Mouse (Mus musculus): ENCODE measurements at regions not wholly inside any gene's neighbourhood (a gene's known extent, or its start where the extent isn't known, plus 50 kb on each side); places are given as distances from the start of the nearest gene placed in this dataset.

DNA sequence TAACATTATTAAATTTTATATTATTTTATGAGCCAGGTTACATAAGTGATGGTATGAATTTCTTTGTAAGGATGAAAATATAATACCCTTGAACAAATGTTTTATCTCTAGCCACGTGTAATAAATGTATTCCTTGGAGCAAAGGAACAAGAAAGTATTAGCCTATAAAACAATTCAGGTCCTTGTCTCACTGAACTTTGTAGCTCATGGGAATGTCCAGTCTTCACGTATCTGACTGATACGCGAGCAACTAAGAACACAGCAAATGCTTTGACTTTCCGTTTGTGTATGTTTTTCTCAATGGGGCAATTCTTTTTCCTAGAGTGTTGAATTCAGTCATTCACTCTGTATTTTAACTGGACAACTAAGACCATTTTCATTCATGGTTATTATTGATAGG, 216.9 kb upstream of the Mettl25 start:
- no peak for ATAC-seq (replicated peaks; ENCODE audit: low read depth, poor library complexity, severe bottlenecking)

DNA sequence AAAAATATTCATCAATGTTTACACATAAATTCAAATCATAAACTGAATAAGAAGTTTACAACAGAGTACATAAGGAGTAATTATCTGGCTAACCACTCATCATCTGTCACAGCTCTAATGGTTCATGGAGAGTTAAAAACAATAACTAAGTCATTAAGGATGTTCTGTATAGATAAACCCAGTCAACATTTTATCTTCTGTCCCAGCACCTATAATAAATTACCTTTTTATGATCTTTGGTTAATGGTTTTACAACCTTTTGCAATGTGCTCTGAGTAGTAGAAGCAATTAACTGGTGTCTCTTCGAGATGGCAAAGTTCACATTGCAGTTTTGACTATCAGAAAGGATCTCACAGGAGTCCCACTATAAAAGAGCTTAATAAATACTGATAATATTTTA, 197.3 kb upstream of the Mettl25 start:
- ATAC-seq (replicated peaks; ENCODE audit: low read depth, poor library complexity, severe bottlenecking) = no peak

DNA sequence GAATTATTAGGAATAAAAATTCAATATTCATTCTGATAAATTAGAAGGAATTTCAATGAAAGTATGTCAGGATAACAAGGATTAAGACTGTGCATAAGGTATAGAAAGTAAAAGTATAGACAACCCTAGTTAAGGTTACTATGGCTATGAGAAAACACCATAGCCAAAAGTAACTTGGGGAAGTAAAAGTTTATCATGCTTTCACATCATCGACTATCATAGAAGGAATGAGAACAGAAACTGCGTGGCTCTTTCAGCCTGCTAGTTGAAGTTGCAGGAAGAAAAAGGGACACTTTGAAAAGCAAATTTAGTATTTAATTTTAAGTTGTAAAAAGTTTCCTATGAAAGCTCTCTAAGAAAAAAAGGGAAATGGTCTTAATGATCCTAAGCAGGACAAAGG, 196.9 kb upstream of the Mettl25 start:
- 0 out of 2 replicates have a peak, but pooled peaks have one; percentile 45 for ATAC-seq (replicated peaks; ENCODE audit: low read depth, poor library complexity, severe bottlenecking)

DNA sequence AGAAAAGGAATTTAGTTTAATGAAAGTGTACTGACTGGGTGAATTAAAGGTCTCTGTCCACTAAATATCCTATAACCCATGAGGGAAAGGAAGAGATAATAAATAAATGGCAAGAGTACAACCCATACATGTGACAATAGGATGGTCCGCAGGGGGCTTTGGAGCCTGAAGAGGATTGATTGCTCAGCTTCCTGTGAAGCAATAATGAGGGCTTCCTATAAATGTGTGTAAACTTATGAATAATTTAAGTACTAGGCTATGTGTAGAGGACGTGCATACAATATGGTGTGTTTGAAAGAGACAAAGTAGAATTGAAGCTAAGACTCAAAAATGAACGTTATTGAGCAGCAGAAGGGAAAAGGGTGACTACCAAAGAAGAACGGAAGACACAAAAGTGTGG, 192.2 kb upstream of the Mettl25 start:
- no peak for ATAC-seq (replicated peaks; ENCODE audit: low read depth, poor library complexity, severe bottlenecking)

DNA sequence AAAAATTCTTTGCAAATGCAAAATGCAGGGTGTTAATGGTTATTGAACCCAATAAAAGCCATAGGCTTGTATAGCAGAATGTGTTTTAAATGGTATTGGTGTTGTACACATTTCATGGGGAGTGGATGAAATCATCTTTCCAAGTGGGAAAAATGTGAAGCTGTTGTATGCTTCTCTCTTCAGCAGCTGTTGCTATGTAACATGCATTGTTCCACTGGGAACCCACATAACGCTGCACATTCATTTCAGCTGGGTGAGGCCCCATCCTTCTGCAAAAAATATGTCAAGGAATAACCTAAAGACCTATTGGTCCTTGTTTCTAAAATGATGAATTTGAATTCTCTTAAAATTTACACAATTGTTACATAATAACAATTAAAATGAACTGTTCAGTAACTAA, 183.5 kb upstream of the Mettl25 start:
- no peak for ATAC-seq (replicated peaks; ENCODE audit: low read depth, poor library complexity, severe bottlenecking)

DNA sequence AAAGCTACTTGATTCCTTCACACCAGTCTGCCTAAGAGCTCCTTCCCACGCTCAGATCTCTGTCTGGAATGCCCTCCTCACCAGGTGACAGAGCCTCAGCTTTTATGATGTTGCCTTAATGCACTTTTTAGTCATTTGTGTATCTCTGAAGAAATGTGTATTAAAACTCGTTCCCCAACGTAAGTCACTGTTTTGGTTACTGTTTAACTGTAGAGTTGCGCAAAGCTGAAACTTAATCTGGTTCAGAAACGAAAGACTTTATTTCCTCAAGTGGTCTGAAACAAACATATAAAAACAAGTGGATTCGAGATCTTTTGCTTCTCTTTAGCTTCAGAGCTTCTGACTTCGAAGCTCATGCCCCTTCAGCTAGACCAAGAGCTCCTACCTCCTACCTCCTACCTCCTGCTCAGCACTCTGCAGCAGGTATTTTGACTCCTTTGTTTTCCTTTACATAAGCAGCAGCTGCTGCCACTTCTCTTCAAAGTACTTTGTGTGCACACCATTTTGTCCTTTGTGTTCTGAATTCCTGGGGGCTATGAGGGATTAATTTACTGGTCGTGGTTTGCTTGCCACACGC, 182.5 kb upstream of the Mettl25 start:
- no peak for ATAC-seq (replicated peaks; ENCODE audit: low read depth, poor library complexity, severe bottlenecking)

DNA sequence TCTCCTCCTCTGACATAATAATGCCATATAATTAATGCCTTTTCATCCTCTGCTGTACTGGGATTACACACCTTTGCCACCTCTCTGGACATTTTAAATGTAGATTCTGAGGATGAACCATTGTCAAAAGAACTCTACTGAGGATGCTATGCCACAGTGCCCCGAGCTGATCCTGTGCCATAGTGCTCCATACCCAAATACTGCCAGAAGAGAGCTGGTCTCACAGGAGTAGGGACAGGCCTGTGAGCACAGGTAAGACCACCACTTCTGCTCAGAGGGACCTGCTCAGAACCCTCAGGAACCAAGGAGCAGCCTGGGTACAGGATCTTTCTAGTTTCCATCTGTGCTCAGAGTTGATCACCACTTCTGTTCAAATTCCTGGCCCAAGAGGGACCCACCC, 174.8 kb upstream of the Mettl25 start:
- no peak for ATAC-seq (replicated peaks; ENCODE audit: low read depth, poor library complexity, severe bottlenecking)

DNA sequence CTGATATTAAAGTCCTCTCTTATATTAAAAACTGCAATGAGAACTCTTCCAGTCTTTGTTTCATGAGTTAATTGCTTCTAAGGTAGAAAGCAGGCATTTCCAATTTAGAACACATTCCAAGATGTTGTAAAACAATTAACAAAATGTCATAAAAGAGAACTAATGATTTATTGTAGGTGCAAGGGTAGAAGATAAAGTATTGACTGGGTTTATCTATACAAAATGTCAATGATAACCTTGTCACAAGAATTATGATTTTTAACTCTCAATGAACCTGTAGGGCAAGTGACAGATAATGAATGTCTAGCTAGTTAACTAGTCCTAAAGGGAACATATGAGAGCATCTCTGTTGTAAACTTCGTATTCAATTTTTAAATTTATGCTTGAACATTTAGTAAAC, 174.3 kb upstream of the Mettl25 start:
- ATAC-seq (replicated peaks; ENCODE audit: low read depth, poor library complexity, severe bottlenecking) = no peak

DNA sequence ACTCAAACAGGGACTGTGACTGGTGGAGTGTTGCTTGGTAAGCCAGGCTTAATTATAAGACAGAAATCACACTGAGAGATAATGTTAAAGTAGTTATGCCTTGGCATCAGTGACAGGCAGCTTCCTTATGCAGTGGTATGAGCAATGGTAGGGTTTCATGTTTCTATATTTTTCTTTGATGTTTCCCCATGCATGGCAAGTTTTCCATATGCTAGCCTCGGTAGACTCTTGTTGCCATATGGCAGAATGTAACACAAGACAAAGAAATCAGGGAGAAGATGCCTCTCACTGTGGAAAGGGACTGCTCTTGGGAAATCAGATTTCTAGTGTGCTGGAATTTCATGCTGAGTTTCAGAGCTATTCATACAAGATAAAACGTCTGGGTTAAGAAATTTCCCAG, 169.0 kb upstream of the Mettl25 start:
- ATAC-seq (replicated peaks; ENCODE audit: low read depth, poor library complexity, severe bottlenecking) = no peak

DNA sequence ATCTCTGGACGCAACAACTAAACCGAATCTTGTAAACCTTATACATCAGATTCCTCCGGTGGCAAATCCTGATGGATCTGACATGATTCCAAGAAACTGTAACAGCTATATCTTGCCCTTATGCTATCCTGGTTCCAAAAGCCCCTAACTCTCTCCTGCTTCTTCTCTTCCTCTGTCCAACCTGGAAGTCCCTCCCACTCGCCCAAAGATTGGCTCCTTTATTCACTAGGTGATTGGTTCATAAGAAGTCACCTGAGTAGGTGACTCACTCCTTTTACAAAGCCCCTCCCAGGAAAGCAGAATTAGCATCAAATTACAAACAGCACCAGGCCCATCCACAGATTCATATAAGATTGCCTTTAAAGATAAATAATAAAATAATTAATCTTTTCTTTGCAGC, 166.2 kb upstream of the Mettl25 start:
- no peak for ATAC-seq (replicated peaks; ENCODE audit: low read depth, poor library complexity, severe bottlenecking)

DNA sequence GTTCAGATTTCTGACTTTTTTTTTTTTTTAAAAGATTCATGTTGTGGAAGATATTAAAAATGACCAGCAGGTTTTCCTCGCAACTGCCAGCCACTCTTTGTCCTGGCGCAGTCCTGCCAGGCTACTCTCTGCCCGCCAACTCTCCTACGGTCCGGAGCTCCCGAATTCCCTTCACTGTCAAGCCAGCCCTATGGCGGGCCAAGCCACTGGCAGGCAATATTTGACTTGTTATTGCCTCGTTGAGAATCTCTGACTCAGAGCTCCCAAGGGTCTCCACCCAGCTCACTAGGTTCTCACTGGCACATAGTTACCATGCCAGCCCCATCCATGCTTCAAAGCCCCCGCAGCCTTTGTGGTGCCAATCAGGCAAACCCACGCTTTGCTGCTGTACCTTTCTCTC, 165.7 kb upstream of the Mettl25 start:
- ATAC-seq (replicated peaks; ENCODE audit: low read depth, poor library complexity, severe bottlenecking) = no peak

DNA sequence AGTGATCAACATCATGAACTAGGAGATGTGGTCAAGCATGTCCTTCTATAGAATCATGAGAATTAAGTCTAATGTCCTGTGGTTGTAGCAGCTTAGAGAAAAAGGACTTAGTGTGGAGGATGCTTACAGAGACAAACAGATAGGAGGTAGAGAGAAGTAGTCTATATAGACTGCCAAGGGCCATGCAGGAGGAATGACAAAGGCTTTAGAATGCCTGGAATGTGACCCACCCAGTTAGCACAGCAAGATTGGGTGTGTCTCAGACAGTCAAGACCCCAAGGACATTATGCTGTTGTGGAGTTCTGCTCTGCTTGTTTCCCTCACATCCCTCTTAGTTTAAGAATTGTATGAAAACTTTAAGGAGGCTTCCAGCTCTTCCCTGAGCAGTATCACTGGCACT, 164.9 kb upstream of the Mettl25 start:
- no peak for ATAC-seq (replicated peaks; ENCODE audit: low read depth, poor library complexity, severe bottlenecking)

DNA sequence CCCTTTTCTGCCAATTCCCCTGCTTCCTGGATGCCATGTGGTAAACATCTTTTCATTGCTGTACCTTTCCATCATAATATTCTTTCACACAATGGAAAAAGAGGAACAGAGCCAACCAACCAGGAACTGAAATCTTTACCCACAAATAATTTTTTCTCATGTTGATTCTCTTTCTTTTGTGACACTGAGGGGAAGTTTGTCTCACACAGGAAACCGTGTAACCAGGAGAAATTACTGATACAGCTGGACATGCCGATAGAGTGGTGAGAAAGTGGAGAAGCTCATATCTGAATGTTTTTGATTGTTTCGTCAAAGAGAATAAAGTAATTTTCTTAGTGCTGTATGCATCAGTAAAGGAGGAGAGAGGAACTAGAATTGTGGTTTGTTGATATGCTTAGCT, 116.3 kb upstream of the Mettl25 start:
- ATAC-seq (replicated peaks; ENCODE audit: low read depth, poor library complexity, severe bottlenecking) = peak; percentile 98

DNA sequence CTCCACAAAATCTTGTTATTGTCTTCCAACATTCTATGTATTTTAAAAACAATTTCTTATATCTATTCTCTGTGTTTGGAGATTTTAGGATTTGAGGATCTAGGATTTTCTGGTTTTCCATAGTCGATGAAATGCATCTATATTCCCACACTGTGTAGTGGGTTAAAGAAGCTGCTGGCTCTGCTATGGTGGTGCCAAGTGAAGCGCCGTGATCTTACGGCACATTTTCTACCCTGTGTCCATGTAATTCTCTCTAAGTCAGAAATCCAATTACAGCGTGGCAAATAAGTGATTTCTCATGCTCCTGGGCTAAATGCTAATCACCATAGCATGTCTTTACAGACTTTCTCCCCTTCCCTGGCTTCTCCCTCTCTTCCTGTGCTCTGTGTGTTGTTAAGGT, 92.1 kb upstream of the Mettl25 start:
- no peak for ATAC-seq (replicated peaks; ENCODE audit: low read depth, poor library complexity, severe bottlenecking)

DNA sequence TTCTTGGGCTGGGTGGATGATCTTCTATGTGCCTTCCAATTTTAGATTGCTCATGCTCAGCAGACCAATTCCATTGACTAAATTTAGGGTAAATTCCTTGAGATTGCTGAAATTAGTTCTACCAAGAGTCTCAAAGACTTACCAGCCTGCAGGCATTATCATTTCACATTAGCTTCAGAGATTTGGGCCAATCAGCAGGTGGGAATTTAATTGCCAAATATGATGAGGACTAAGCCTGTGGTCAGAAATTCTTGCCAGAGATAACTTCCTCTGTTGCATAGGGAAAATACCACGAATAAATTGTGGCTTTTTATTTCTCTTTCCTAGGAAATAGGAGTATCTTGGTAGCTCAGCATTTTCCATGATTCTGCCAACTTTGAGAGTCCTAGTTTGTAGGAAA, 91.6 kb upstream of the Mettl25 start:
- ATAC-seq (replicated peaks; ENCODE audit: low read depth, poor library complexity, severe bottlenecking) = no peak

DNA sequence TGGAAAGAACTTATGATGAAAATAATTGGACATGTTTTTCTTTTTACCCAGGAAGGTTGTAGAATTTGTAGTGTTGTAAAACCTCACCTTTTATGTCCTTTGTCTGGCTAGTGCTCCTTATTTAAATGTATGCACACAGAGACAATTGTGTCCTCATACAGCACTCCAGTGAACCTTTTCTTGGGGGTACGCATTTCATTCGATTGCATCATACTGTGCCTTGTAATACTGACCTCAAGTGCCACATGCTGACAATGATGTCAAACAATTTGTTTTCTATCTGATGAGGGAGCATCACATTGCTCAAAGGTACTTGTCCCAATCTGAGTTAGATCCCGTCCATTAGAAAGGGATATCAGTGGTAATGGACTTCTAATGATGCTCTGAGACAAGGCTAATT, 86.4 kb upstream of the Mettl25 start:
- ATAC-seq (replicated peaks; ENCODE audit: low read depth, poor library complexity, severe bottlenecking) = no peak

DNA sequence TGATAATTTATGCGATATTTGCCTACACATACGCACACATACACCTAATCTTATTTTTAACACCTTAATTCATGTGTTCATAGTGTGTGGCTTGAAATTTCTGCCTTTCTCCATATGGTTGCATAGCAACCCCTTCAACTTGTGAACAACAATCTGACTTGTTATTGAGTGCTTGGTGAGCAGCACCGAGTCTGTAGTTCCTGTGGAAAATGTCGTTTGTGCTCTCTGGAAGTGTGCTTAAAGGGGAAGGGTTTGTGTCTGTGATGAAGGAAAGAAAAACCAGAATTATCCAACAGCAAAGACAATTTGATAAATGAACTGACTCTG, 85.7 kb upstream of the Mettl25 start:
- ATAC-seq (replicated peaks; ENCODE audit: low read depth, poor library complexity, severe bottlenecking) = no peak

DNA sequence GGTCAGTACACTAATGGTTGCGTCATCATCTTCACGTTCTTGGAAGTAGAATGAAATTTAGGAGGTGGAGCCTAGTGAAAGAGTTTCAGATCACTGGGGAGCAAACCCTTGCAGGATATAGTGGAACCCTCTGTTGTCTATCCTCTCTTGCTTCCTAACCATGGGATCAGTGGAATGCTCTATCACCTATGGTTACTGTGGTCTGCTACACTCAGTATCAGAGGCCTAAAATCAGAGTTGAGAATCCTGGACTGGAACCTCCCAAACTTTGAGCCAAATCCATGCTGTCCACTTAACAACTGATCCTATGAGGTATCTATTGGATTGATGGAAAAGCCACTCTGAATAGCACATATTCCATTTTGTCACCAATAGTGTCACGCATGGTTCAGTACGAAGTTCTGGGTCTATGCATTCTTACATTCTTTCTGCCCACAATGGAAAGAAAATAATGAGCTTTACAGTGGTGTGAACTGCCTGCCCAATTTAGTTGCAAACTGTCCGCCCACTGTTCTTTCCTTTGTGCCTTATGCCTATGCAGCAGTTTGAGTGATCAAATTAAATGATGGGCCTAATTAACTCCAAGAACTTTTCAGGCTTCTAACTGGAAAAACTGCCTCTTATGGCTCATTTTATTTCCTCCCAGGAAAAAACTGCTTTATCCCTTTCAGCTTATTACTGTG, 85.2 kb upstream of the Mettl25 start:
- no peak for ATAC-seq (replicated peaks; ENCODE audit: low read depth, poor library complexity, severe bottlenecking)

DNA sequence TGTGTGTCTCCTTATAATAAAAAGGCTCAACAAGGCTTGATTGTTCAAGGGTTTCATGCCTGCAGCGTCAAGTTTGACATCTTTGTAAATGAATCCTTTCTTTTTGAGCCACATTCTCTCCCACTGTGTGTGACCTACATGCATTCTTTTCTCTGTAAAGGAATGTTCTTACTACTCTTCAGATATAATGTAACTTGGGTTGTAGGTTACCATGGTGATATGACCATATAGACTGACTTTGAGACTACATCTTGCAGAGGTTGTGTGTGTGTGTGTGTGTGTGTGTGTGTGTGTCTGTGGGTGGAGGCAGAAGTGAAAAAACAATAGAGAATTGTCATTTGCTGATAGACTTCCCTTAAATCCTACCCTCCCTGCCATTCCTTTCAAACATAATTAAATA, 58.5 kb upstream of the Mettl25 start:
- ATAC-seq (replicated peaks; ENCODE audit: low read depth, poor library complexity, severe bottlenecking) = no peak

DNA sequence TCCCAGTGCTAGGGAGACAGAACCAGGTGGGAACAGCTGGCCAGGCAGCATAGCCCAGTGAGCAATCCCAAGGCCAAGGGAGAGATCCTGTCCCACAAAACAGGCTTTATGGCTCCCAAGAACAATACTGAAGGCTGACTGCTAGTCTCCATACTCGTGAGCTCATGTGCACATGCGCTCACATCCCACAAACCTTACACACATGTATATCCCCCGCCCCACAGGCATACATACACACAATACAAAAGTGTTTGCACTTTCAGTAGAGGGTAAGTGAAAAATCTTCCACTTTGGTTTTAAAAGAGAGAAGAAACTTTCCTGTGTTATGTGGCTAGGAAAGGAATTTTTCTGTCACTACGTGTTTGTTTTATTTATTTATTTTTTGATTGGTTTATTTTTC, 58.0 kb upstream of the Mettl25 start:
- no peak for ATAC-seq (replicated peaks; ENCODE audit: low read depth, poor library complexity, severe bottlenecking)
